Mouse (Mus musculus) stomach, embryonic 14.5 days (tissue): ENCODE results near the gene Slc28a2. TPM values are rescaled to one million over a fixed set of nuclear protein-coding genes. Genes with fewer than 3 reads are reported as not detected.
"Not testable (repeated sequence)": the region's sequence is repeated elsewhere in the genome, so short reads cannot be mapped to it uniquely, and the experiment has no call there.

Experiments used
- ATAC-seq: fragments of 200-750 bp; cut with Nextera tagmentation; 2 replicates; pipeline ENCODE4 v1.8.0; 2017; ENCODE audit warnings: low read depth, moderate TSS enrichment; ENCODE audit not compliant: insufficient number of reproducible peaks, insufficient read depth, low FRiP score
- H3K27ac ChIP-seq: fragments of 300-500 bp; sonication (generic); 2 replicates; pipeline ENCODE4 v1.5.1; 2014; ENCODE audit warnings: mild to moderate bottlenecking, low read length, moderate library complexity, mixed read lengths
- H3K27me3 ChIP-seq: fragments of 300-500 bp; sonication (generic); 2 replicates; pipeline ENCODE4 v1.6.1; 2014; ENCODE audit warnings: low read length, control low read depth, mixed read lengths; ENCODE audit not compliant: control insufficient read depth, insufficient read depth
- H3K36me3 ChIP-seq: fragments of 300-500 bp; sonication (generic); 2 replicates; pipeline ENCODE4 v1.6.1; 2014; ENCODE audit warnings: mild to moderate bottlenecking, control low read depth, low read length, moderate library complexity, mixed read lengths; ENCODE audit not compliant: control insufficient read depth, insufficient read depth
- H3K4me1 ChIP-seq: fragments of 300-500 bp; sonication (generic); 2 replicates; pipeline ENCODE4 v1.6.1; 2014; ENCODE audit warnings: low read length, control low read depth, mixed read lengths; ENCODE audit not compliant: control insufficient read depth, insufficient read depth
- H3K4me2 ChIP-seq: fragments of 300-500 bp; sonication (generic); replicated peaks from 2 replicates; pipeline ENCODE4 v1.6.1; 2014; ENCODE audit warnings: low read depth, low read length, control low read depth
- H3K4me3 ChIP-seq: fragments of 300-500 bp; sonication (generic); 2 replicates; pipeline ENCODE4 v1.5.1; 2014; ENCODE audit warnings: low read depth, low read length, control low read depth
- H3K9ac ChIP-seq: fragments of 300-500 bp; sonication (generic); replicated peaks from 2 replicates; pipeline ENCODE4 v1.6.1; 2014; ENCODE audit warnings: low read depth, mild to moderate bottlenecking, control low read depth, low read length, moderate library complexity, mixed read lengths
- H3K9me3 ChIP-seq: fragments of 300-500 bp; sonication (generic); 2 replicates; pipeline ENCODE4 v1.6.1; 2016; ENCODE audit warnings: low read depth, low read length, control low read depth; ENCODE audit not compliant: control insufficient read depth
- WGBS: fragments of 180-500 bp; shearing (Covaris S2); extraction: QIAGEN DNeasy Blood & Tissue Kit; methylation state at CpG from one replicate; pipeline ENCODE4 v1.1.7; 2014; 5-methylcytosine and 5-hydroxymethylcytosine counted together
- polyA plus RNA-seq: library from polyadenylated mRNA; unstranded; fragments of >200 nt; fragmentation: Nextera tagmentation; extraction: Ambion mirVana; gene quantifications from 2 replicates; pipeline ENCODE4 v1.2.1, GENCODE M21; 2014

The Slc28a2 gene
- polyA plus RNA-seq, 1 experiment from 2014 or later: 6.9 TPM

GRCm38 (mm10) chr2:122385095-122385494, 41.2 kb upstream of the Slc28a2 start:
- ATAC-seq: no peak
- no peaks in the 10 kb centered on the region for H3K9me3 ChIP-seq
- no peak overlapping the region for H3K27ac ChIP-seq
- H3K4me2 ChIP-seq: no peak overlapping the region
- H3K4me3 ChIP-seq: no peak overlapping the region
- H3K9ac ChIP-seq: no peak overlapping the region
- H3K36me3 ChIP-seq: no peaks in the 10 kb centered on the region
- WGBS: 35% methylated on average over 3 of the region's 3 CpGs
- H3K27me3 ChIP-seq: no peaks in the 10 kb centered on the region
- H3K4me1 ChIP-seq: no peaks in the 10 kb centered on the region

- H3K27me3 ChIP-seq, H3K9ac ChIP-seq, H3K4me2 ChIP-seq, ATAC-seq, H3K36me3 ChIP-seq, H3K27ac ChIP-seq, H3K9me3 ChIP-seq, H3K4me3 ChIP-seq, H3K4me1 ChIP-seq: not testable (repeated sequence)
- WGBS: 96% methylated on average over 3 of the region's 3 CpGs
These were observed 39.1 kb upstream of the Slc28a2 start for GRCm38 (mm10) chr2:122387135-122387534.

DNA sequence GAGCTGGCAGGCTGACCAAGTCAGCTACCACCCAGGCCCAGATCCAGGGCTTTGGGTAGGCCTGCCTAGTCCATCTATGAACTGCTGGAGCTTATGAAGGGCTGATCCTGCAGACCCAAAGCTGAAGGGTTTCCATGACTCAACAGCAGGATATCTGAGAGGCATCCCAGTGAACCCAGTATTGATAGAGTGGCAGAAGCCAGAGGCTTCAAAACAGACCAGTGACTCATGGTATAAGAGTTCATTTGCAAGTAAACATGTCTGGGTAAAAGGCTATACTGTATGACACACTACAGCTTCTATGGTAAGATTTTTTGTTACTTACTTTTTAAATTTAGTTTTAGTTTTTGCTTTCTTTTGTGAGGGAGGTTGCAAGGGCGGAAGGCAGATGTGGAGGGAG, 30.1 kb upstream of the Slc28a2 start:
- ATAC-seq: no peak
- H3K27ac ChIP-seq: no peak overlapping the region
- 88% methylated on average over 1 of the region's 1 CpGs for WGBS
- no peak overlapping the region for H3K4me2 ChIP-seq
- no peaks in the 10 kb centered on the region for H3K27me3 ChIP-seq
- no peaks in the 10 kb centered on the region for H3K36me3 ChIP-seq
- H3K4me1 ChIP-seq: no peaks in the 10 kb centered on the region
- no peak overlapping the region for H3K9ac ChIP-seq
- H3K4me3 ChIP-seq: no peak overlapping the region
- no peaks in the 10 kb centered on the region for H3K9me3 ChIP-seq

- H3K4me3 ChIP-seq: no peak overlapping the region
- WGBS: 93% methylated on average over 2 of the region's 2 CpGs
- H3K27me3 ChIP-seq: no peaks in the 10 kb centered on the region
- no peak for ATAC-seq
- H3K9me3 ChIP-seq: no peaks in the 10 kb centered on the region
- H3K27ac ChIP-seq: no peak overlapping the region
- no peak overlapping the region for H3K9ac ChIP-seq
- no peaks in the 10 kb centered on the region for H3K36me3 ChIP-seq
- H3K4me2 ChIP-seq: no peak overlapping the region
- no peaks in the 10 kb centered on the region for H3K4me1 ChIP-seq
These were observed 18.7 kb upstream of the Slc28a2 start for GRCm38 (mm10) chr2:122407607-122408006.

DNA sequence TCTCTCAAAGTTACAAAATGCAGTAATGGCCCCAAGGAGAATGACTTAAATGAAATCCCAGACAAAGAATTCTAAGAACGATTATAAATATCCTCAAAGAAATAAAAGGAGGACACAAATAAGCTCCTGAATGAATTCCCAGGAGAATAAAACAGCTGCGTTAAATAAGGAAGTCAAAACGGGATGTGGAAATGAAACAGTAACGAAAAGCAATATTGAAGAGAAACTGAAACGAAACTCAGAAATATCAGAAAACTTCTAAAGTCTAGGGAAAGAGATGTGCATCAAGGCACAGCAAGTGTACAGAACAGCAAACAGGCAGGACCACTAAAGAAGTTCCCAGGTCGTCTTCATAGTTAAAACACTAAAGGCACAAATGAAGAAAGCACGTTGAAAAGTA, 17.3 kb upstream of the Slc28a2 start:
- Histone ChIP-seq H3K4me3 (no peak overlapping the region), H3K27ac (no peak overlapping the region), H3K9ac (no peak overlapping the region), H3K4me2 (no peak overlapping the region), H3K27me3 (no peaks in the 10 kb centered on the region), H3K4me1 (no peaks in the 10 kb centered on the region), H3K9me3 (no peaks in the 10 kb centered on the region), H3K36me3 (no peaks in the 10 kb centered on the region)
- 82% methylated on average over 7 of the region's 7 CpGs for WGBS
- ATAC-seq: no peak

DNA sequence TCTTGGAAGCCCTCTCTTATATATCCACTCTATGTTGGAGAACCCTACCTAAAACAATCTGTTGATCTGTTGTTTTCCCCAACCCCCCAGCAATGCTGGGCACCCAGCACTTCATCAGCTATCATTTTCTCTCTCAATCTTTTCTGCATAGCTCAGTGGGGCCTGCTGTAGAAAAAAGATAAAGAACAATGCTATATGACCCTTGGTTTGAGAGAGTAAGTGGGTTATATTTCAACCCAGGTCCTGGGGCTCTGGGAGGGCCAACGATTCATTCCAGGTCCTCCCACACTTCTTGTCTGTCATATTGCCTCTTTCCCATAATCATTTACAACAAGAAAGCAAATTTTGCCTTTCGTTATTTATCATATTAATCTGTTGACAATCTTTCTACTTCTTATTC, 368 bp downstream of the Slc28a2 start:
- ATAC-seq, H3K9me3 ChIP-seq, H3K27ac ChIP-seq, H3K27me3 ChIP-seq, H3K4me1 ChIP-seq, H3K4me3 ChIP-seq, H3K4me2 ChIP-seq, H3K36me3 ChIP-seq, H3K9ac ChIP-seq: not testable (repeated sequence)
- WGBS: 63% methylated on average over 2 of the region's 2 CpGs

- ATAC-seq, H3K36me3 ChIP-seq, H3K9ac ChIP-seq, H3K4me2 ChIP-seq, H3K4me1 ChIP-seq, H3K27ac ChIP-seq, H3K27me3 ChIP-seq, H3K4me3 ChIP-seq, H3K9me3 ChIP-seq: not testable (repeated sequence)
- WGBS: 82% methylated on average over 5 of the region's 5 CpGs
These were observed 12.6 kb downstream of the Slc28a2 start for GRCm38 (mm10) chr2:122438706-122439482.

- 0% methylated on average over 1 of the region's 3 CpGs for WGBS
- H3K4me2 ChIP-seq, H3K4me3 ChIP-seq, H3K4me1 ChIP-seq, H3K9ac ChIP-seq, H3K36me3 ChIP-seq, H3K27ac ChIP-seq, H3K27me3 ChIP-seq, H3K9me3 ChIP-seq: not testable (repeated sequence)
- peak; percentile 56; the same call in 1 of the 2 replicates for ATAC-seq
These were observed 14.2 kb downstream of the Slc28a2 start for GRCm38 (mm10) chr2:122440521-122440920.
